Mouse (Mus musculus): ENCODE measurements around the gene Rap2a.

- TF ChIP-seq POLR2A (IDR thresholded peaks at IDR 0.05; ENCODE audit: borderline replicate concordance, extremely low read depth, insufficient read depth, insufficient read length, poor library complexity, severe bottlenecking) = no peak
- no peak for TF ChIP-seq CTCF (IDR thresholded peaks at IDR 0.05; ENCODE audit: borderline replicate concordance, extremely low read depth, insufficient read depth, insufficient read length)
Measured at GRCm38 (mm10) chr14:120542445-120542844, 64.2 kb downstream of the Rap2a start.
